Mouse (Mus musculus) central nervous system, embryonic 18 days (tissue): Measurements from ENCODE around the gene Idnk. TPM values are rescaled to one million over a fixed set of nuclear protein-coding genes. Genes with fewer than 3 reads are reported as not detected.

Experiments
- polyA plus RNA-seq: library from polyadenylated mRNA; depleted of rRNA; stranded (reverse); fragments of >200 nt; gene quantifications from 2 replicates; pipeline ENCODE4 v1.2.3, GENCODE M21; 2012; rRNA removed

The Idnk gene
- polyA plus RNA-seq = 24.7 and 27.3 TPM in 2 replicates

DNA sequence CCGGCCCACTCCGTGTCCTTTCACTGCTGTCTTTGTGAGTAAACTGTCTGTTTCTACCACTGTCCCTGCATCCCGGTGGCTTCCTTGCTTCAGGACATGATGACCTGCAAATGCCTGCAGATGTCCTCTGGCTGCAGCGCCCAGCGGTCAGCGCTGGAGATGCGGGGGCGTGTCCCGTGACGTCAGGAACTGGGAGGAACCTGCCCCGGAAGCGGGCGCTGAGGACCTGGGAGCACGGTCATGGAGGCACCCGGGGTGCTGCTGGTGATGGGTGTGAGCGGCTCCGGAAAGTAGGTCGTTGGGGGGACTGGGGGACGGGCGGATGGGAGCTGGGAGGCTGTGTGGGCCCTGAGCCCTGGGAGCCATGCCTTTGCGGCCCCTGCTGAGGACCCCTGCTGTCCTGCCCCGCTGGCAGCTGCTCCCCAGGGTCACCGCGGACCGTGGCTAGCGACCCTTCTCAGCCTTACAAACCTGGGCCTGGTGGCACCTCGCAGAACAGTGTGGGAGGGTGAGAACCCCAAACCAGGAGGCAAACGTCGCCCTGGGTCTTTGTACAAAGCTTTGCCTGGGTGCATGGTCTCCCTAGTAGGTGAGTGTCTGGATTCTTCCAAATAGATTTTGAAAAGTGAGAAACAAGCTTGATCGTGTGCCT is at the start of gene Idnk:
Gene Idnk, plus strand, starts transcription at position 203 of the 652 bp plus-strand sequence.

DNA sequence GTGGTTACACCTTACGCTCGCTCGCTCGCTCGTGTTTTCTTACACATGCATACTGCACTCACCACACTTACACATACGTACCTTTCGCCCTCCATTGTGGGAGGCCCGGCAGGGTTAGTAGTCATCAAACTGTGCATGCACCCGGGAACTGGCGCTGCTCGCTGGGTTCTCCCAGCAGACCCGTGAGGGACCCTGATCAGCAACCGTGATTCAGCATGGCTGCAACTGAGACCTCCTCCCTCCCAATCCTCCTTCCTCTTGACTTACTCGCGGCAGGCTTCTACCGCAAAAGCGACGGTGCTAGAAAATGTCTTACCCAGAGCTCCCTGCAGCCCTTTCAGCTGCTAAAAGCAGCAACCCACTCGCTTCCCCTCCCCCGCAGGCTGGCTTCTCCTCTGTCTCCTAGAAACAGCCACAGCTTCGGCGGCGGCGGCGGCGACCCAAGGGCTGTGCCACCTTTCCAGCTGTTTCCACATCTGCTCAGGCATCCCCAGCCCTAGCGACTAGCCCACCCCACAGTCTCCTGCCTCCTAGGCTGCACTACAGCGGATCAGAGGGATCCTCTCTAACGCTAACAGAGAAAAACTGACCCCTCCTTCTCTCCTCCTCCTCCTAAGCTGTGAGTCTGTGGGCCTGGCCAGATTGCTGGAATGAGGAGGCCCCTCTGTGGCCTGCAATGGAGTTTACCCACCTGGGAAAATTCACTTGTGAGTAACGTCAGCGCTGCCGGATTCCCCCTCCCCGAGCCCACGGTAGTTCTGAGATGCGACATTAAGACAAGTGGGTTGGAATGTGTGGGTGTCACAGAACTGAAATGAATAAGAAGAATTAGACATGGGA is 44.2 kb upstream of the Idnk start, which contains the start of gene Klhl3:
Gene Klhl3, minus strand, starts transcription at position 532 of the 840 bp plus-strand sequence.

DNA sequence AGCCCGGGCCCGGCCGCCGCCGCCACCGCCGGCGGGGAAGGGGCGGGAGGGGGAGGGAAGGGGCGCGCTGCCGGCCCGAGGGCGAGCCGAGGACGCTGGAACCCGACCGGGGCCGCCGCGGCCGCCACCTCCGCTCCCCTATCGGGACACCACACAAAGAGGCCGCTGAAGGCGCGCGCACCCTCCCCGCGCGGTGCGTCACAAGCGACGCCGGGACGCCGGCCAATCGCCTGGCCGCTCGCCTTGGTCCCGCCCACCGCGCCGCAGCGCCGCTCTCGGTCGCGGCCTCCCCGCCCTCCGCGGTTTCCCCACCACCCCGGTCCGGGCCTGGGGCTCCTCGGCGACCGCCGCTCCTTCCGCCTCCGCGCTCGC is 29.1 kb upstream of the Idnk start, which contains the start of gene Hnrnpa0:
Gene Hnrnpa0, minus strand, starts transcription at position 161 of the 372 bp plus-strand sequence.

Other genes with a start within 250 kb of the Idnk start
- 59.0 and 60.0 TPM in 2 replicates for gene Spock1, start 249.3 kb upstream of the Idnk start, polyA plus RNA-seq
- gene Klhl3, start 44.1 kb upstream of the Idnk start, polyA plus RNA-seq = 12.6 and 12.9 TPM in 2 replicates
- 259 and 291 TPM in 2 replicates for gene Hnrnpa0, start 29.1 kb upstream of the Idnk start, polyA plus RNA-seq
- gene Ubqln1, start 58.0 kb downstream of the Idnk start, polyA plus RNA-seq = 123 and 127 TPM in 2 replicates
- gene Gkap1, start 118.0 kb downstream of the Idnk start, polyA plus RNA-seq = 26.7 and 31.4 TPM in 2 replicates
- gene Kif27, start 201.5 kb downstream of the Idnk start, polyA plus RNA-seq = 2.2 and 2.5 TPM in 2 replicates
- gene 2210016F16Rik, start 227.6 kb downstream of the Idnk start, polyA plus RNA-seq = 10.7 and 12.9 TPM in 2 replicates
- gene Rmi1, start 244.6 kb downstream of the Idnk start, polyA plus RNA-seq = 12.5 and 13.0 TPM in 2 replicates
- gene Hnrnpk, start 245.7 kb downstream of the Idnk start, polyA plus RNA-seq = 799 and 802 TPM in 2 replicates